Mouse (Mus musculus): ENCODE measurements at regions not wholly inside any gene's neighbourhood (a gene's known extent, or its start where the extent isn't known, plus 50 kb on each side); places are given as distances from the start of the nearest gene placed in this dataset.

DNA sequence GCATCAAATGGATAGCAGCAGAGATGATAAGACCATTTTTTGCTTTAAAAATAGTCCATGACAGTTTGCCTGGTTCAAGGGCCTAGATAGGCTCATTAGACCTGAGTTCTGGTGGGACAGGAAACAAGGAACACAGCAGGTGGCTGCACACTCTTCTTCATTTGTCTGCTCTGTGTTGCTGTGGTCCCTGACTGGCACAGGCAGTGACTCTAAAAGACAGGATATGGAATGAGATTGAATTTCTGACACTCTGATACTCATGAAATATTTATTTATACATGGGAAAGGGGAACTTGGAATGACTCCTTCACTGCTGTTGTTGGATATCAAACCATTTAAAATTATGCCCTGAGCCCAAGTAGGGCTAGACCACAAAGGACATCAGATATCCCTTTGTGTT is 153.5 kb downstream of the Ankrd50 start:
- no peaks in the 10 kb centered on the region for H3K36me3 ChIP-seq (ENCODE audit: control insufficient read depth in 1 of 2, insufficient read depth in 2 of 2, low read length in 2 of 2)
- DNase-seq (ENCODE audit: low read depth, low spot score): no peak
- H3K9me3 ChIP-seq (replicated peaks; ENCODE audit: insufficient read depth, low read length): no peaks in the 10 kb centered on the region
- H3K27ac ChIP-seq (ENCODE audit: control insufficient read depth, low read depth, low read length): no peak overlapping the region
- TF ChIP-seq USF2 (IDR thresholded peaks at IDR 0.05; ENCODE audit: borderline replicate concordance in 1 of 2, insufficient read depth in 1 of 2, low read depth in 1 of 2, low read length in 2 of 2) (no peak), CHD2 (IDR thresholded peaks at IDR 0.05; ENCODE audit: low read length) (no peak), ZC3H11A (IDR thresholded peaks at IDR 0.05; ENCODE audit: low read depth, low read length) (no peak), CTCF (IDR thresholded peaks at IDR 0.05 in 2 of 3, conservative IDR thresholded peaks at IDR 0.05 in 1 of 3; ENCODE audit: control insufficient read depth in 1 of 3, insufficient read depth in 1 of 3, low read depth in 2 of 3, low read length in 3 of 3, poor library complexity in 1 of 3, severe bottlenecking in 1 of 3) (no peak), GABPA (IDR thresholded peaks at IDR 0.05; ENCODE audit: low read depth, low read length) (no peak), MAFK (IDR thresholded peaks at IDR 0.05; ENCODE audit: borderline replicate concordance, low read depth, low read length) (no peak), MEF2A (IDR thresholded peaks at IDR 0.05; ENCODE audit: extremely low read depth, insufficient replicate concordance, low read depth, low read length, poor library complexity, severe bottlenecking) (no peak), ELF1 (IDR thresholded peaks at IDR 0.05; ENCODE audit: low read depth, low read length) (no peak), ZNF384 (IDR thresholded peaks at IDR 0.05; ENCODE audit: low read depth, low read length) (no peak), KAT2A (conservative IDR thresholded peaks at IDR 0.05; ENCODE audit: low read depth, low read length) (no peak), TBP (IDR thresholded peaks at IDR 0.05; ENCODE audit: low read depth, low read length) (no peak), MYB (IDR thresholded peaks at IDR 0.05; ENCODE audit: low read depth, low read length) (no peak), UBTF (IDR thresholded peaks at IDR 0.05; ENCODE audit: borderline replicate concordance, insufficient read depth, low read depth, low read length) (no peak), SMC3 (IDR thresholded peaks at IDR 0.05; ENCODE audit: low read depth, low read length) (no peak), E2F4 (IDR thresholded peaks at IDR 0.05; ENCODE audit: borderline replicate concordance, low read depth, low read length) (no peak), GATA1 (IDR thresholded peaks at IDR 0.05; ENCODE audit: low read depth, low read length) (no peak), MAZ (IDR thresholded peaks at IDR 0.05; ENCODE audit: low read depth, low read length) (no peak), EP300 (IDR thresholded peaks at IDR 0.05; ENCODE audit: low read depth in 1 of 2, low read length in 2 of 2) (no peak), TAL1 (IDR thresholded peaks at IDR 0.05; ENCODE audit: low read length) (no peak)
- no peaks in the 10 kb centered on the region for H3K4me1 ChIP-seq (ENCODE audit: control insufficient read depth in 1 of 2, insufficient read depth in 2 of 2, low read length in 2 of 2)
- H3K9ac ChIP-seq (ENCODE audit: control insufficient read depth, low read depth, low read length, poor library complexity, severe bottlenecking): no peak overlapping the region
- no peaks in the 10 kb centered on the region for H3K79me2 ChIP-seq (ENCODE audit: control insufficient read depth, insufficient read depth, low read length, poor library complexity)
- H3K27me3 ChIP-seq (ENCODE audit: control insufficient read depth in 1 of 2, insufficient read depth in 2 of 2, low read length in 2 of 2): no peaks in the 10 kb centered on the region
- no peak overlapping the region for H3K4me3 ChIP-seq (ENCODE audit: control insufficient read depth in 1 of 2, insufficient read depth in 1 of 2, low read depth in 2 of 2, low read length in 2 of 2)

DNA sequence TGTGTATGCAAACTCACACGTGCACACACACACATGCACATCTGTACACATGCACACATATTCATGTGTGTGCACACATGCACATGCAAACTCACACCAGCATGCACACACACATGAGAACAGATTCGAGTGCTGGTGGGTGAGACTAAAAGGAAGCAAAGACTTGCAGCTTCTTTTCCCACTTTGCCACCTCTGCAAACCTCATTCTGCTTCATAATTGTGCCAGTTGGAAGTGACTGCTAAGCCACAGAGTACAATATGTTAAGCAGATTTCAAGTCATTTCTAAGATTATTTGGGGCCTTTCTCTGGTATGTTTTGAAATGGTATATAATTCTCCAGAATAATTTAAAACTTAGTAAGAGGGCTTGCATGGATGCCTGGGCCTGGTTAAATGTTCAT is 157.4 kb downstream of the Ankrd50 start:
- H3K27me3 ChIP-seq (ENCODE audit: control insufficient read depth in 1 of 2, insufficient read depth in 2 of 2, low read length in 2 of 2): no peaks in the 10 kb centered on the region
- no peaks in the 10 kb centered on the region for H3K79me2 ChIP-seq (ENCODE audit: control insufficient read depth, insufficient read depth, low read length, poor library complexity)
- TF ChIP-seq POLR2AphosphoS5 (IDR thresholded peaks at IDR 0.05; ENCODE audit: borderline replicate concordance, low read depth, low read length): no peak
- no peak for TF ChIP-seq ELF1 (IDR thresholded peaks at IDR 0.05; ENCODE audit: low read depth, low read length)
- no peak for TF ChIP-seq ZMIZ1 (IDR thresholded peaks at IDR 0.05; ENCODE audit: low read depth, low read length)
- TF ChIP-seq ZNF384 (IDR thresholded peaks at IDR 0.05; ENCODE audit: low read depth, low read length): no peak
- no peak for TF ChIP-seq KAT2A (conservative IDR thresholded peaks at IDR 0.05; ENCODE audit: low read depth, low read length)
- TF ChIP-seq USF1 (IDR thresholded peaks at IDR 0.05; ENCODE audit: low read depth, low read length): no peak
- H3K36me3 ChIP-seq (ENCODE audit: control insufficient read depth in 1 of 2, insufficient read depth in 2 of 2, low read length in 2 of 2): no peaks in the 10 kb centered on the region
- no peaks in the 10 kb centered on the region for H3K9me3 ChIP-seq (replicated peaks; ENCODE audit: insufficient read depth, low read length)
- H3K27ac ChIP-seq (ENCODE audit: control insufficient read depth, low read depth, low read length): no peak overlapping the region
- H3K4me3 ChIP-seq (ENCODE audit: control insufficient read depth in 1 of 2, insufficient read depth in 1 of 2, low read depth in 2 of 2, low read length in 2 of 2): no peak overlapping the region
- DNase-seq (ENCODE audit: low read depth, low spot score): no peak
- H3K9ac ChIP-seq (ENCODE audit: control insufficient read depth, low read depth, low read length, poor library complexity, severe bottlenecking): no peak overlapping the region
- no peaks in the 10 kb centered on the region for H3K4me1 ChIP-seq (ENCODE audit: control insufficient read depth in 1 of 2, insufficient read depth in 2 of 2, low read length in 2 of 2)
